Mouse (Mus musculus) intestine, embryonic 15.5 days (tissue): ENCODE measurements around the gene Gm17349. TPM values are rescaled to one million over a fixed set of nuclear protein-coding genes. Genes with fewer than 3 reads are reported as not detected.
A peak's percentile ranks its signal among the peaks of the same experiment; 100 is the strongest.

Experiments used
- ATAC-seq: fragments of 200-750 bp; cut with Nextera tagmentation; 2 replicates; pipeline ENCODE4 v1.8.0; 2017; ENCODE audit warnings: moderate TSS enrichment, moderate library complexity
- H3K27ac ChIP-seq: fragments of 300-500 bp; sonication (generic); 2 replicates; pipeline ENCODE4 v1.5.1; 2015; ENCODE audit warnings: mild to moderate bottlenecking, inconsistent platforms
- H3K27me3 ChIP-seq: fragments of 300-500 bp; sonication (generic); replicated peaks from 2 replicates; pipeline ENCODE4 v1.6.1; 2015; ENCODE audit warnings: inconsistent platforms
- H3K36me3 ChIP-seq: fragments of 300-500 bp; sonication (generic); 2 replicates; pipeline ENCODE4 v1.6.1; 2015; ENCODE audit warnings: inconsistent platforms
- H3K4me1 ChIP-seq: fragments of 300-500 bp; sonication (generic); replicated peaks from 2 replicates; pipeline ENCODE4 v1.6.1; 2015; ENCODE audit warnings: inconsistent platforms
- H3K4me2 ChIP-seq: fragments of 300-500 bp; sonication (generic); replicated peaks from 2 replicates; pipeline ENCODE4 v1.6.1; 2015; ENCODE audit warnings: mild to moderate bottlenecking, inconsistent platforms
- H3K4me3 ChIP-seq: fragments of 300-500 bp; sonication (generic); replicated peaks from 2 replicates; pipeline ENCODE4 v1.5.1; 2015; ENCODE audit warnings: inconsistent platforms
- H3K9ac ChIP-seq: fragments of 300-500 bp; sonication (generic); 2 replicates; pipeline ENCODE4 v1.6.1; 2015; ENCODE audit warnings: inconsistent platforms
- H3K9me3 ChIP-seq: fragments of 300-500 bp; sonication (generic); 2 replicates; pipeline ENCODE4 v1.6.1; 2016; ENCODE audit warnings: inconsistent platforms
- WGBS: fragments of 180-500 bp; shearing (Covaris S2); methylation state at CpG from one replicate; pipeline ENCODE4 v1.1.7; 2015; 5-methylcytosine and 5-hydroxymethylcytosine counted together
- polyA plus RNA-seq: library from polyadenylated mRNA; unstranded; fragments of >200 nt; fragmentation: Nextera tagmentation; extraction: Ambion mirVana; gene quantifications from 2 replicates; pipeline ENCODE4 v1.2.1, GENCODE M21; 2015

Gm17349 gene
- polyA plus RNA-seq, 1 experiment from 2014 or later, result not detected

GRCm38 (mm10) chr15:99682880-99683279, 22.4 kb downstream of the Gm17349 start:
- Histone ChIP-seq H3K36me3 (no peaks in the 10 kb centered on the region), H3K27ac (no peak overlapping the region), H3K4me1 (0 out of 2 replicates have a peak, but pooled peaks cover 5% of the 10 kb centered on the region), H3K9me3 (no peaks in the 10 kb centered on the region), H3K4me3 (no peak overlapping the region), H3K9ac (no peak overlapping the region), H3K27me3 (0 out of 2 replicates have a peak, but pooled peaks cover 8% of the 10 kb centered on the region), H3K4me2 (no peak overlapping the region)
- no peak for ATAC-seq
- WGBS, result 92% methylated on average over 7 of the region's 7 CpGs

- Histone ChIP-seq H3K27me3 (peaks cover 11% of the 10 kb centered on the region; the same call in 1 of the 2 replicates), H3K36me3 (no peaks in the 10 kb centered on the region), H3K9ac (no peak overlapping the region), H3K4me3 (no peak overlapping the region), H3K9me3 (no peaks in the 10 kb centered on the region), H3K4me2 (no peak overlapping the region), H3K4me1 (0 out of 2 replicates have a peak, but pooled peaks cover 5% of the 10 kb centered on the region), H3K27ac (no peak overlapping the region)
- 45% methylated on average over 7 of the region's 7 CpGs for WGBS
- ATAC-seq, result no peak
Measured at GRCm38 (mm10) chr15:99679008-99679407, 26.3 kb downstream of the Gm17349 start.

- H3K4me2 ChIP-seq, result no peak overlapping the region
- 16% methylated on average over 13 of the region's 13 CpGs for WGBS
- 0 out of 2 replicates have a peak, but pooled peaks have one; percentile 28 for ATAC-seq
- peaks cover 12% of the 10 kb centered on the region; the same call in 1 of the 2 replicates for H3K27me3 ChIP-seq
- 0 out of 2 replicates have a peak, but pooled peaks cover 5% of the 10 kb centered on the region for H3K4me1 ChIP-seq
- no peak overlapping the region for H3K9ac ChIP-seq
- no peaks in the 10 kb centered on the region for H3K9me3 ChIP-seq
- H3K4me3 ChIP-seq, result no peak overlapping the region
- H3K36me3 ChIP-seq, result no peaks in the 10 kb centered on the region
- H3K27ac ChIP-seq, result no peak overlapping the region
Measured at GRCm38 (mm10) chr15:99678063-99678800, 27.1 kb downstream of the Gm17349 start.

GRCm38 (mm10) chr15:99677089-99677488, 28.2 kb downstream of the Gm17349 start:
- H3K9me3 ChIP-seq, result no peaks in the 10 kb centered on the region
- no peak overlapping the region for H3K9ac ChIP-seq
- H3K27me3 ChIP-seq, result peaks cover 22% of the 10 kb centered on the region
- no peak for ATAC-seq
- H3K4me2 ChIP-seq, result no peak overlapping the region
- H3K4me1 ChIP-seq, result 0 out of 2 replicates have a peak, but pooled peaks cover 5% of the 10 kb centered on the region
- 50% methylated on average over 8 of the region's 8 CpGs for WGBS
- H3K27ac ChIP-seq, result no peak overlapping the region
- H3K36me3 ChIP-seq, result no peaks in the 10 kb centered on the region
- H3K4me3 ChIP-seq, result no peak overlapping the region

GRCm38 (mm10) chr15:99674866-99675265, 30.4 kb downstream of the Gm17349 start:
- no peak for ATAC-seq
- H3K9me3 ChIP-seq, result no peaks in the 10 kb centered on the region
- WGBS, result 81% methylated on average over 3 of the region's 3 CpGs

GRCm38 (mm10) chr15:99671783-99672182, 33.5 kb downstream of the Gm17349 start:
- WGBS, result 69% methylated on average over 14 of the region's 14 CpGs
- Histone ChIP-seq H3K36me3 (no peaks in the 10 kb centered on the region), H3K4me3 (no peak overlapping the region), H3K27me3 (peaks cover 42% of the 10 kb centered on the region), H3K9me3 (no peaks in the 10 kb centered on the region), H3K9ac (no peak overlapping the region), H3K4me1 (peaks cover 15% of the 10 kb centered on the region; the same call in 1 of the 2 replicates), H3K27ac (no peak overlapping the region), H3K4me2 (no peak overlapping the region)
- ATAC-seq, result no peak

More at GRCm38 (mm10) chr15:99674866-99675265, 30.4 kb downstream of the Gm17349 start:
- Histone ChIP-seq H3K36me3 (no peaks in the 10 kb centered on the region), H3K27ac (no peak overlapping the region), H3K4me2 (no peak overlapping the region), H3K4me1 (0 out of 2 replicates have a peak, but pooled peaks cover 17% of the 10 kb centered on the region), H3K27me3 (peaks cover 37% of the 10 kb centered on the region), H3K9ac (no peak overlapping the region), H3K4me3 (no peak overlapping the region)

- peaks cover 15% of the 10 kb centered on the region; the same call in 1 of the 2 replicates for H3K4me1 ChIP-seq
- no peaks in the 10 kb centered on the region for H3K9me3 ChIP-seq
- peak overlapping the region; percentile 54 for H3K9ac ChIP-seq
- no peak overlapping the region for H3K27ac ChIP-seq
- ATAC-seq, result peak; percentile 9; the same call in 1 of the 2 replicates
- H3K4me3 ChIP-seq, result peak overlapping the region; percentile 54
- H3K27me3 ChIP-seq, result peaks cover 48% of the 10 kb centered on the region
- H3K4me2 ChIP-seq, result peak overlapping the region; percentile 99
- WGBS, result 7% methylated on average over 15 of the region's 17 CpGs
- no peaks in the 10 kb centered on the region for H3K36me3 ChIP-seq
Measured at GRCm38 (mm10) chr15:99670964-99671670, 34.2 kb downstream of the Gm17349 start.

- Histone ChIP-seq H3K27ac (no peak within 1 kb of the TSS), H3K4me2 (peak within 1 kb of the TSS; percentile 99), H3K9ac (peak within 1 kb of the TSS; percentile 54), H3K4me3 (peak within 1 kb of the TSS; percentile 54), H3K36me3 (no peaks in the 10 kb centered on the region), H3K27me3 (peaks cover 57% of the 10 kb centered on the region), H3K4me1 (peaks cover 17% of the 10 kb centered on the region), H3K9me3 (no peaks in the 10 kb centered on the region)
- under 1% methylated on average over 45 of the region's 74 CpGs for WGBS
- ATAC-seq, result peak; percentile 89
Measured at GRCm38 (mm10) chr15:99670154-99670821, 35.0 kb downstream of the Gm17349 start, which contains the start of gene Asic1. Gene Asic1 (plus strand): TSS chr15:99670368.

- H3K27ac ChIP-seq, result no peak overlapping the region
- WGBS, result 0% methylated on average over 1 of the region's 1 CpGs
- H3K27me3 ChIP-seq, result peaks cover 56% of the 10 kb centered on the region
- no peak overlapping the region for H3K4me2 ChIP-seq
- no peak overlapping the region for H3K9ac ChIP-seq
- H3K4me1 ChIP-seq, result peaks cover 25% of the 10 kb centered on the region
- ATAC-seq, result no peak
- no peak overlapping the region for H3K4me3 ChIP-seq
- H3K36me3 ChIP-seq, result no peaks in the 10 kb centered on the region
- H3K9me3 ChIP-seq, result no peaks in the 10 kb centered on the region
Measured at GRCm38 (mm10) chr15:99669392-99669791, 35.9 kb downstream of the Gm17349 start.

GRCm38 (mm10) chr15:99668881-99669280, 36.4 kb downstream of the Gm17349 start:
- peaks cover 56% of the 10 kb centered on the region for H3K27me3 ChIP-seq
- ATAC-seq, result 0 out of 2 replicates have a peak, but pooled peaks have one; percentile 15
- WGBS, result 2% methylated on average over 12 of the region's 12 CpGs

GRCm38 (mm10) chr15:99667544-99667943, 37.7 kb downstream of the Gm17349 start:
- Histone ChIP-seq H3K36me3 (no peaks in the 10 kb centered on the region), H3K27ac (no peak overlapping the region), H3K4me3 (no peak overlapping the region), H3K9ac (no peak overlapping the region), H3K27me3 (peaks cover 48% of the 10 kb centered on the region), H3K4me2 (no peak overlapping the region), H3K9me3 (no peaks in the 10 kb centered on the region), H3K4me1 (peaks cover 31% of the 10 kb centered on the region)
- 98% methylated on average over 2 of the region's 2 CpGs for WGBS
- ATAC-seq, result no peak

More at GRCm38 (mm10) chr15:99668881-99669280, 36.4 kb downstream of the Gm17349 start:
- Histone ChIP-seq H3K4me1 (peaks cover 30% of the 10 kb centered on the region), H3K4me3 (no peak overlapping the region), H3K36me3 (no peaks in the 10 kb centered on the region), H3K9me3 (no peaks in the 10 kb centered on the region), H3K27ac (no peak overlapping the region), H3K4me2 (peak overlapping the region; percentile 5; the same call in 1 of the 2 replicates), H3K9ac (no peak overlapping the region)
